Comparison of ENCODE assay signal across 8 mouse cellular contexts in genomic region chr11:101189495-101190180, GRCm38 (mm10). TPM values are rescaled to one million over a fixed set of nuclear protein-coding genes. Genes with fewer than 3 reads are reported as not detected.
A peak's percentile ranks its signal among the peaks of the same experiment; 100 is the strongest.
DNase-seq lines count a peak whose midpoint lies in the region; ATAC-seq lines count a peak whose summit lies in the region.

No protein-coding gene starts in this region.

- peaks cover 16% of the 10 kb centered on the region; the same call in 1 of the 2 replicates for H3K36me3 ChIP-seq in embryonic facial prominence, embryonic 12.5 days
- H3K36me3 ChIP-seq in kidney, embryonic 14.5 days (ENCODE audit: control insufficient read depth, insufficient read depth, low read length) = peaks cover 31% of the 10 kb centered on the region
- H3K36me3 ChIP-seq in neural tube, embryonic 15.5 days = peaks cover 42% of the 10 kb centered on the region

- 12% methylated on average over 6 of the region's 6 CpGs for WGBS in embryonic facial prominence, embryonic 12.5 days
- WGBS in kidney, embryonic 14.5 days = 10% methylated on average over 6 of the region's 6 CpGs
- WGBS in neural tube, embryonic 15.5 days = 9% methylated on average over 6 of the region's 6 CpGs

- no peak overlapping the region for H3K4me3 ChIP-seq in embryonic facial prominence, embryonic 12.5 days
- H3K4me3 ChIP-seq in kidney, embryonic 14.5 days (ENCODE audit: low read length) = no peak overlapping the region
- no peak overlapping the region for H3K4me3 ChIP-seq in neural tube, embryonic 15.5 days (replicated peaks)

- peaks cover 22% of the 10 kb centered on the region for H3K4me1 ChIP-seq in embryonic facial prominence, embryonic 12.5 days
- peaks cover 37% of the 10 kb centered on the region for H3K4me1 ChIP-seq in kidney, embryonic 14.5 days (ENCODE audit: control insufficient read depth, insufficient read depth, low read length)
- H3K4me1 ChIP-seq in neural tube, embryonic 15.5 days = peaks cover 34% of the 10 kb centered on the region

- peak; percentile 49 for DNase-seq in 416B (ENCODE audit: low read depth)
- DNase-seq in adrenal gland, postnatal 25 days = peak; percentile 64
- peak; percentile 83 to 84 for DNase-seq in heart, adult 9 months (ENCODE audit: low spot score in 2 of 2)
- DNase-seq in lung, adult 18-20 months = peak; percentile 59 to 71

- no peaks in the 10 kb centered on the region for H3K27me3 ChIP-seq in embryonic facial prominence, embryonic 12.5 days
- H3K27me3 ChIP-seq in kidney, embryonic 14.5 days (ENCODE audit: control insufficient read depth, insufficient read depth, low read length) = no peaks in the 10 kb centered on the region
- H3K27me3 ChIP-seq in neural tube, embryonic 15.5 days (replicated peaks) = no peaks in the 10 kb centered on the region

- H3K4me2 ChIP-seq in embryonic facial prominence, embryonic 12.5 days (replicated peaks) = no peak overlapping the region
- H3K4me2 ChIP-seq in kidney, embryonic 14.5 days (replicated peaks; ENCODE audit: low read depth, low read length) = no peak overlapping the region
- H3K4me2 ChIP-seq in neural tube, embryonic 15.5 days = no peak overlapping the region

- no peaks in the 10 kb centered on the region for H3K9me3 ChIP-seq in embryonic facial prominence, embryonic 12.5 days
- H3K9me3 ChIP-seq in kidney, embryonic 14.5 days (ENCODE audit: control insufficient read depth, low read length) = no peaks in the 10 kb centered on the region
- H3K9me3 ChIP-seq in neural tube, embryonic 15.5 days (replicated peaks) = no peaks in the 10 kb centered on the region

- H3K9ac ChIP-seq in embryonic facial prominence, embryonic 12.5 days = peak overlapping the region; percentile 10
- 0 out of 2 replicates have a peak overlapping the region, but pooled peaks have one; percentile 12 for H3K9ac ChIP-seq in kidney, embryonic 14.5 days (ENCODE audit: low read depth, low read length)
- 0 out of 2 replicates have a peak overlapping the region, but pooled peaks have one; percentile 20 for H3K9ac ChIP-seq in neural tube, embryonic 15.5 days (replicated peaks)

- peak; percentile 53; the same call in 1 of the 2 replicates for ATAC-seq in embryonic facial prominence, embryonic 12.5 days (ENCODE audit: insufficient number of reproducible peaks, insufficient read depth, low FRiP score, low TSS enrichment)
- peak; percentile 85 for ATAC-seq in kidney, embryonic 14.5 days (ENCODE audit: low FRiP score, low TSS enrichment)
- ATAC-seq in neural tube, embryonic 15.5 days (ENCODE audit: low FRiP score) = peak; percentile 62
- no peak for ATAC-seq in activated CD4-positive, CD25-positive, alpha-beta regulatory T cell, adult 4 months

- peak overlapping the region; percentile 85 for H3K27ac ChIP-seq in embryonic facial prominence, embryonic 12.5 days
- peak overlapping the region; percentile 92 for H3K27ac ChIP-seq in kidney, embryonic 14.5 days (ENCODE audit: low read depth, low read length)
- H3K27ac ChIP-seq in neural tube, embryonic 15.5 days (replicated peaks) = peak overlapping the region; percentile 75

RNA-seq across cellular contexts. Expression of gene Ccr10, which starts 14.4 kb away (rescaled TPM):
- 0.18 TPM in 1 of 2 replicates, not detected in the other for total RNA-seq in adrenal gland, postnatal 25 days (2021)
- 0.13 and 0.24 TPM in 2 replicates for polyA plus RNA-seq in embryonic facial prominence, embryonic 12.5 days (2016; fragmentation: Nextera tagmentation; extraction: Ambion mirVana)
- 0.24 and 0.51 TPM in 2 replicates for polyA plus RNA-seq in kidney, embryonic 14.5 days (2014; fragmentation: Nextera tagmentation; extraction: Ambion mirVana)
- 0.51 and 0.70 TPM in 2 replicates for polyA plus RNA-seq in neural tube, embryonic 15.5 days (2015; fragmentation: Nextera tagmentation; extraction: Ambion mirVana)
- 1 to 10 TPM; 1.5 to 1.6 TPM for polyA plus RNA-seq in activated CD4-positive, CD25-positive, alpha-beta regulatory T cell, adult 4 months (2017; shearing (Covaris generic))

RNA-seq across cellular contexts. Expression of gene Plekhh3, which starts 18.5 kb away (rescaled TPM):
- 31.1 and 36.4 TPM in 2 replicates for total RNA-seq in adrenal gland, postnatal 25 days (2021)
- polyA plus RNA-seq in embryonic facial prominence, embryonic 12.5 days (2016; fragmentation: Nextera tagmentation; extraction: Ambion mirVana) = 10.3 and 11.9 TPM in 2 replicates
- polyA plus RNA-seq in kidney, embryonic 14.5 days (2014; fragmentation: Nextera tagmentation; extraction: Ambion mirVana) = 17.0 and 17.9 TPM in 2 replicates
- 9.2 and 9.5 TPM in 2 replicates for polyA plus RNA-seq in neural tube, embryonic 15.5 days (2015; fragmentation: Nextera tagmentation; extraction: Ambion mirVana)
- not detected for polyA plus RNA-seq in activated CD4-positive, CD25-positive, alpha-beta regulatory T cell, adult 4 months (2017; shearing (Covaris generic))

RNA-seq across cellular contexts. Expression of gene Cntnap1, which starts 19.3 kb away (rescaled TPM):
- 6.6 and 9.1 TPM in 2 replicates for total RNA-seq in adrenal gland, postnatal 25 days (2021)
- polyA plus RNA-seq in embryonic facial prominence, embryonic 12.5 days (2016; fragmentation: Nextera tagmentation; extraction: Ambion mirVana) = 0.50 and 0.60 TPM in 2 replicates
- polyA plus RNA-seq in kidney, embryonic 14.5 days (2014; fragmentation: Nextera tagmentation; extraction: Ambion mirVana) = 1.7 and 2.1 TPM in 2 replicates
- polyA plus RNA-seq in neural tube, embryonic 15.5 days (2015; fragmentation: Nextera tagmentation; extraction: Ambion mirVana) = 11.2 and 12.3 TPM in 2 replicates
- polyA plus RNA-seq in activated CD4-positive, CD25-positive, alpha-beta regulatory T cell, adult 4 months (2017; shearing (Covaris generic)) = under 1 TPM; 0.29 to 0.33 TPM

RNA-seq across cellular contexts. Expression of gene Tubg2, which starts 33.9 kb away (rescaled TPM):
- total RNA-seq in adrenal gland, postnatal 25 days (2021) = 5.7 and 6.4 TPM in 2 replicates
- 9.4 and 10.8 TPM in 2 replicates for polyA plus RNA-seq in embryonic facial prominence, embryonic 12.5 days (2016; fragmentation: Nextera tagmentation; extraction: Ambion mirVana)
- polyA plus RNA-seq in kidney, embryonic 14.5 days (2014; fragmentation: Nextera tagmentation; extraction: Ambion mirVana) = 3.7 and 4.5 TPM in 2 replicates
- 49.9 and 60.7 TPM in 2 replicates for polyA plus RNA-seq in neural tube, embryonic 15.5 days (2015; fragmentation: Nextera tagmentation; extraction: Ambion mirVana)
- under 1 TPM; 0.68 to 0.94 TPM for polyA plus RNA-seq in activated CD4-positive, CD25-positive, alpha-beta regulatory T cell, adult 4 months (2017; shearing (Covaris generic))

RNA-seq across cellular contexts. Expression of gene Ezh1, which starts 36.6 kb away (rescaled TPM):
- total RNA-seq in adrenal gland, postnatal 25 days (2021) = 37.3 and 49.6 TPM in 2 replicates
- 15.6 and 17.3 TPM in 2 replicates for polyA plus RNA-seq in embryonic facial prominence, embryonic 12.5 days (2016; fragmentation: Nextera tagmentation; extraction: Ambion mirVana)
- 18.2 and 27.4 TPM in 2 replicates for polyA plus RNA-seq in kidney, embryonic 14.5 days (2014; fragmentation: Nextera tagmentation; extraction: Ambion mirVana)
- polyA plus RNA-seq in neural tube, embryonic 15.5 days (2015; fragmentation: Nextera tagmentation; extraction: Ambion mirVana) = 25.4 and 26.1 TPM in 2 replicates
- polyA plus RNA-seq in activated CD4-positive, CD25-positive, alpha-beta regulatory T cell, adult 4 months (2017; shearing (Covaris generic)) = 10 to 100 TPM; 48.1 to 52.2 TPM

Comparison
In these comparisons a context has a peak if more than half of its experiments do, and no peak if none do; other contexts are left out.
1. RNA of gene Plekhh3, which starts 18.5 kb away (polyA plus RNA-seq): 17.0 to 17.9 TPM in kidney, embryonic 14.5 days, 10.3 to 11.9 TPM in embryonic facial prominence, embryonic 12.5 days and 9.2 to 9.5 TPM in neural tube, embryonic 15.5 days; not detected in activated CD4-positive, CD25-positive, alpha-beta regulatory T cell, adult 4 months; every median in the first group is over 10 times any median in the second.
2. Peak in every context shown above with its lines, with median percentiles within 50 percentile points of each other: DNase-seq, H3K27ac ChIP-seq and H3K9ac ChIP-seq.